Mouse (Mus musculus) CH12.LX (cell line): ENCODE data around the gene Agl.

Experiments
- CHD2 ChIP-seq: IDR thresholded peaks from 2 replicates; pipeline ENCODE4 v1.6.1; 2011; ENCODE audit warnings: low read length, improper control_type of control experiment
- CTCF ChIP-seq, 2 experiments: IDR thresholded peaks in 1 of 2; conservative IDR thresholded peaks in 1 of 2; 2 replicates each; pipeline ENCODE4 v1.5.1; 2011 to 2012; ENCODE audit warnings: low read depth in 2 of 2, low read length in 2 of 2, improper control_type of control experiment in 1 of 2, inconsistent platforms in 1 of 2, mild to moderate bottlenecking in 1 of 2, moderate library complexity in 1 of 2
- EP300 ChIP-seq: IDR thresholded peaks from 2 replicates; pipeline ENCODE4 v1.6.1; 2011; ENCODE audit warnings: low read length, improper control_type of control experiment
- MXI1 ChIP-seq: IDR thresholded peaks from 2 replicates; pipeline ENCODE4 v1.6.1; 2011; ENCODE audit warnings: mild to moderate bottlenecking, low read depth, low read length, improper control_type of control experiment
- NELFE ChIP-seq: IDR thresholded peaks from 2 replicates; pipeline ENCODE4 v1.6.1; 2011; ENCODE audit warnings: low read depth, low read length, improper control_type of control experiment
- POLR2A ChIP-seq: IDR thresholded peaks from 2 replicates; pipeline ENCODE4 v1.6.1; 2011; ENCODE audit warnings: low read depth, mild to moderate bottlenecking, improper control_type of control experiment, low read length
- RCOR1 ChIP-seq: conservative IDR thresholded peaks from 2 replicates; pipeline ENCODE4 v1.6.1; 2012; ENCODE audit warnings: low read depth, mild to moderate bottlenecking, inconsistent platforms, low read length, improper control_type of control experiment
- SIN3A ChIP-seq: IDR thresholded peaks from 2 replicates; pipeline ENCODE4 v1.6.1; 2012; ENCODE audit warnings: low read length, improper control_type of control experiment, inconsistent platforms
- USF2 ChIP-seq: conservative IDR thresholded peaks from 2 replicates; pipeline ENCODE4 v1.6.1; 2011; ENCODE audit warnings: low read depth, low read length, improper control_type of control experiment
- ZKSCAN1 ChIP-seq: IDR thresholded peaks from 2 replicates; pipeline ENCODE4 v1.6.1; 2012; ENCODE audit warnings: low read depth, inconsistent platforms, low read length, improper control_type of control experiment, borderline replicate concordance

DNA sequence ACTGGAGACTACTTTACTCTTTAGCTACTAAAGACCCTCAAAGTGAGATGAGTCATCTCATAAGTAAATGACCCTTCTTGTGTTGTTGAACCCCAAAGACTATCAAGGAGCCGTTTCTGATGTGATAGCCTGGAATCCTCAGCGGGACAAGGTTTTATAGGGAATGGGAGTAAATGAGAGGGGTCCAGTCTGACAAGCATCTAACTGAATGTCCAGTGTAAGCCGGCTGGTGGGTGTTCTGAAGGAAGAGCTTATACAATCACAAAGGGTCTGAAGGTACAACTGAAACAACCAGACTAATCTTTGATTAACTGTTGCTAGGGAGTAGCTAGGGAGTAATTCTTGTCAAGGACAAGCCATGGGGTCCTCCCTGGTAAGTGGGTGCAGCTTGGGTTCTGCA is 44.5 kb upstream of the Agl start:
- TF ChIP-seq SIN3A (no peak), CHD2 (no peak), POLR2A (no peak), ZKSCAN1 (no peak), EP300 (no peak), CTCF (conservative IDR thresholded peaks at IDR 0.05 in 1 of 2, IDR thresholded peaks at IDR 0.05 in 1 of 2; ENCODE audit: low read depth in 2 of 2, low read length in 2 of 2) (no peak), MXI1 (no peak), USF2 (no peak), RCOR1 (no peak), NELFE (no peak)
